Mouse (Mus musculus) embryonic fibroblast, embryonic 13.5 days (primary cell): Measurements from ENCODE around the gene Xkr8.

Experiments used
- CTCF ChIP-seq: IDR thresholded peaks from 2 replicates; pipeline ENCODE4 v1.5.1; 2011; ENCODE audit warnings: mild to moderate bottlenecking, control low read depth, low read length, moderate library complexity, borderline replicate concordance; ENCODE audit not compliant: insufficient read depth
- POLR2A ChIP-seq: IDR thresholded peaks from 2 replicates; pipeline ENCODE4 v1.6.1; 2011; ENCODE audit warnings: low read depth, mild to moderate bottlenecking, control low read depth, low read length, moderate library complexity

DNA sequence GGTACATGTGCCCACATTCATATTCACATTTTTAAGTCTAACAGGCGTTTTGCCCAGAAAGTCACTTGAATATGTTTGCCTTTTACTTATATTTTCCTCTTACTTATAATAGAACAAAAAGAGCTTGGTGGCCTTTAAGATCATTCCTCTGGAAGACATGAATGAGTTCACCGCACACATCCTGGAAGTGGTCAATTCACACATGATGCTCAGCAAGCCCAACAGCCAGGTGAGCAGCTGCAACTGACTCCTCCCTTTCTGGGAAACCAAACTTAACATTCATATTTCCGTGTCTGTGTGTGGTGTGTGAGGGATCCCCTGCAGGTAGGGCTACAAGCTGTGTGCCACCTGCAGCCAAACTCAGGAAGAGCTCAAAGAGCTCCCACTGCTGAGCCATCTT lies 42.6 kb upstream of the Xkr8 start:
- TF ChIP-seq POLR2A (no peak), CTCF (no peak)
